Mouse (Mus musculus) kidney, adult 2 months (tissue): Measurements from ENCODE around the gene Enc1.

Experiments
- CTCF ChIP-seq: fragments of 200-500 bp; conservative IDR thresholded peaks from 2 replicates; pipeline ENCODE4 v1.5.1; 2011; ENCODE audit warnings: low read depth, mild to moderate bottlenecking, control low read depth, low read length, moderate library complexity, mixed read lengths; ENCODE audit not compliant: insufficient read depth, insufficient read length
- POLR2A ChIP-seq: fragments of 200-500 bp; IDR thresholded peaks from one replicate; pipeline ENCODE4 v1.6.1; 2011; ENCODE audit warnings: low read depth, low read length, control low read depth

DNA sequence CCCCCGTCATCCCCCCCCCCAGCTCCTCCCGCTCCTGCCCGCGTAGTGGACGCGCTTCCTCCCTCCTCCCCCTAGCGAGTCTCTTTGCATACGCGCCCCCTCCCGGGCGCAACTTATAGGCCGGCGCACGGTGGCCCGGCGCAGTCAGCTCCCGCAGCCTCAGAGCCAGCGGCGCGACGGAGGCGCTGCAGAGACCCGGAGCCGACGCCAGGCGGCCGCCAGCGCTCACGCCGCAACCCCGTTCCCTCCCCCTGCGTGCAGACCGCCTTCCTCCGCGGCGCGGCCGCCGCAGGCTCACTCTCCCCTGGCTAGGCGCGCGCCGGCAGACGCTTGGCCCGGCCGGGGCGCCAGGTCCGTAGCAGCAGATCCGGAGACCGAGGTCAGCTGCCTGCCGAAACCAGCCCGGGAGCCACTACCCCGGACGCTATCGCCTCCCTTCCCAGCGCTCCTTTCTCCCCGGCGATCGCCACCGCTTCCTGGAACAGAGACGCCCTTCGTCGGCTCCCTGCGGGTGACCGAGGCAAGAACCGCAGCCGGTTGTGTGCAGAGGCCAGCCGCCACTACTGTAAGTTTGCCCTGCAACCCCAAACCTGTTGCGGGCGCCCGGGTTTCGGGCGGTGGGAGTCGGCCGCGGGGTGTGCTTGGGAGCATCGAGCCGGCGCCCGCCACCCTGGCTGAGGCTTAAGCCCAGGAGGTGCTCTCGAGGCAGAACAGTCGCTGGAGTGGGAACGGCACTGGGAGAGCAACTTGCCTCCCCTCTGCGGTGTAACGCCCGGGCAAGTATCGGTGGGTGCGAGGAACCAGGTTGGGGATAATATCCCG is at the start of gene Enc1:
- TF ChIP-seq POLR2A (peak; percentile 45), CTCF (peak; percentile 50)
